Mouse (Mus musculus): ENCODE data around the gene Nudt3. TPM values are rescaled to one million over a fixed set of nuclear protein-coding genes. Genes with fewer than 3 reads are reported as not detected.
A peak's percentile ranks its signal among the peaks of the same experiment; 100 is the strongest.
"Not testable (repeated sequence)": the region's sequence is repeated elsewhere in the genome, so short reads cannot be mapped to it uniquely, and the experiment has no call there.

Nudt3 gene
- total RNA-seq, 2 experiments from 2014 or later = 487 to 502 TPM

DNA sequence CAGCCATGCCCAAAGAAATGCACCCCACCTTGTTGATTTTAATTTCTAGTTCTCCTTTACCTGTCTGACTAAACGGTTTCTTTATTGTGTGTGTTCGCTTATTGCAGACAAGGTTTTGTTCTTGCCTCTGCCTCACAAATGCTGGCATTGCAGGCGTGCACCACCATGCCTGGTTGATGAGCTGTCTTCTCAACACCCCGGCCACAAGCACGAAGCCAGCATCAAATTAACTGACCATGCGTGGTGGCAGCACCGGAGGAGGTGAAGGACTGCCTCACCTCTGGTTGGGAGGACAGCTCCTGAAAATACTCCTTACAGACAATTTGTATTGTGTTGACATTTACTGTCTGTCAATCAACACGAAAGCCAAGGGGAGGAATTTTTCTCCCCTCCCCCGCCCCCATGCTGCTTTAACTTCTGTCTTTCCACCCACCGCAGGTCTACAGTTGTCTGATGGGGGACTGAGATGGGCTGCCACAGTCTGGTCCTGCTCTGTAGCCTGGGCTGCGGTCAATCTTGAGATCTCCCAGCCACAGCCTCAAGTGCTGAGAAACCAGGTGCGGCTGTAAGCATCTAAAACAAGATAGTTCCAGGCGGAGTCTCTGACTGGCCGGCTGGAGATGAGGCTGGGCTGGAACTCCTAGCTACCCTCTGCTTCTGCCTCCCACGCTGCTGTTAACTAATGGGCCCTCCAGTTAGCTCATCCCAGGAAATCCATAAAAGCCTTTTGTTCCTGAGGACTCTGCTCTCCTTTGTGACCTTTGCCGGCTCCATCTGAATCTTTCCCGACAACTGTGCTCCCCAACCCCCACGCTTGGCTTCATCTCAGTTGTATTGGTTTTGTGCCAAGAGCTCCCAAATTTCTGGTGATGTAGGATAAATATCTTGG is 13.1 kb upstream of the Nudt3 start, which contains the start of gene Rps10:
Gene Rps10, minus strand, starts transcription at position 538 of the 889 bp plus-strand sequence.
- no peak for DNase-seq (ENCODE audit: low spot score in 2 of 2)

DNA sequence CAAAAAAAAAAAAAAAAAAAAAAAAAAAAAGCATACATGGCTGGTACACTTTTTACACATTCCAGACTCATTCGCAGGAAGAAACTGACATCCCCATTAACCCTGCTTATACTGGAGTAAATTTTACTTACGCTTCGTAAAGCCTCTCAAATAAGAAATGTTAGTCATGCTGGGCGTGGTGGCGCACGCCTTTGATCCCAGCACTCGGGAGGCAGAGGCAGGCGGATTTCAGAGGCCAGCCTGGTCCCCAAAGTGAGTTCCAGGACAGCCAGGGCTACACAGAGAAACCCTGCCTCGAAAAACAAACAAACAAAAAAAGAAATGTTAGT is 12.2 kb upstream of the Nudt3 start:
- DNase-seq (ENCODE audit: low spot score in 2 of 2) = not testable (repeated sequence)

DNA sequence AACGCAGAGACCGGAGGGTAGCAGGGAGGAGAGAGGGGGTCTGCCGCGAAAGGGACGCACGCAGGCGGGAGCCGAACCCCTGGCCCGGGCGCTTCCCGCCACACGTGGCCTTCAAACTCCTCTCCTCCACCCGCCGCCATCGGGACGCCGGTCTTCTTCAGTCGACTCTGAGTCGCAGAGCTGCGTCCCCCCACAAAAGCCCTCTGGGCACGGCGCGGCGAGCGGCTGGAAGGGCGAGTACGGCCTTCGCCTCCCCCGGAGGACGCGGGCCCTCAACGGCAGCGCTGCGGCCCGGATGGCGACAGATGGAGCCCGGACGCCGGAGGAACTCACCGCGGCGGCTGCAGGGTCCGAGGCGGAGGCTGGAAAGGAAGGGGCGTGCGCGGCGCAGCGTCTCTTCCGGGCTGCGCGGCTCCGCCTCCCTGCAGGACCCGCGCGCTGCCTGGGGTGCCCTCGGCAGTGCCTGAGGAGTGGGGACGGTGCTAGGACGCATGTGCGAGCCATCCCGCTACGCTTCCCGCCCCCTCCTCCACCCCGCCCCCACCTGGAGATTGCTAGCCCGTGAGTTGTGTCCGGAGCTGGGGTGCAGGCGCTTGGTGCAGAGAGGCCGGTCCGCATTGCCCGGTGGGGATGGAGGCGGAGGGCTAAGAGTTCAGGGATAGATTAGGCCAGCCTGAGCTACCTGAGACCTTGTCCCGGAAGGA is 11.7 kb upstream of the Nudt3 start, which contains the start of gene RPS10-NUDT3:
Gene RPS10-NUDT3, minus strand, starts transcription at position 352 of the 704 bp plus-strand sequence.
- DNase-seq (ENCODE audit: low spot score in 2 of 2) = peak; percentile 87 to 90

DNA sequence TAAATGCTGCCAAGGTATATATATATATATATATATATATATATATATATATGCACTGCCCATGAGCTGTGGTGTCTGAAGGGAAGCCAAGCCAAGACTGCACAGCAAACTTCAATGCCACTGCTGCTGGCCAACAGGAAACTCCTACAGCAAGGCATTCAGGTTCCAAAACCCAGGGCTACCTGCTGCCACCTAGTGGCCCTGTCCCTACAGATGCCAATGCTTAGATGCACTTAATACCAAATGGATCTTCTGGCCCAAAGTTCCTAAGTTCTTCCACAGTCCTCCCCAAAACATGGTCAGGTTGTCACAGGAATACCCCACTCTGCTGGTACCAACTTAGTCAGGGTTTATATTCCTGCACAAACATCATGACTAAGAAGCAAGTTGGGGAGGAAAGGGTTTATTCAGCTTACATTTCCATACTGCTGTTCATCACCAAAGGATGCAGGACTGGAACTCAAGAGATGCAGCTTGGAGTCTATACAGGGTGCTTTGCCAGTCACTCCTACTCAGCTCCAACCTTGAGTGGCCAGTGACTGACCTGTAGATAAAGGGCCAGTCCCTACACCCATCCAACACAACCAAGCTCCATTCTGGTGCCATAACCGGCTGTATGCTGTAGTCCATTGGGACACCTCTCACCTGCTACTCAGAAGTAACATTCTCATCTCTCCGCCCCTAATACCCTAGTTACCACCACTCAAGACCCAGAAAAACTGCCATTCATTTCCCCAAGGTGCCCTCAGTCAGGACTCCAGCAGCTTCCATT is 6.1 kb upstream of the Nudt3 start:
- peak; percentile 64 to 85 for DNase-seq (ENCODE audit: low spot score in 2 of 2)

DNA sequence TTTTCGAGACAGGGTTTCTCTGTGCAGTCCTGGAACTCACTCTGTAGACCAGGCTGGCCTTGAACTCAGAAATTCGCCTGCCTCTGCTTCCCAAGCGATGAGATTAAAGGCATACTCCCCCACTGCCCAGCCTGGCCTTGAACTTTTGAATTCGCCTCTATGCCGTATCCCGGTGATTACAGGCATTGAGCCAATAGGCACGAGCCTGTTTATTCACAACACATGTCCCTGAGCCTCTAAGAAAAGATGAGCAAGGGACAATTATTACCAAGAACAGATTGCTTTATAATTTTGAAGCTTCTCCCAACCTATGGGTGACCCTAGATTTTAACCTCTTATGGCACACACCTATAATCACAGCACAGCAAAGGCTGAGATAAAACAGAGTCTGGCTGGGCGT is 5.1 kb upstream of the Nudt3 start:
- DNase-seq (ENCODE audit: low spot score in 2 of 2) = no peak

DNA sequence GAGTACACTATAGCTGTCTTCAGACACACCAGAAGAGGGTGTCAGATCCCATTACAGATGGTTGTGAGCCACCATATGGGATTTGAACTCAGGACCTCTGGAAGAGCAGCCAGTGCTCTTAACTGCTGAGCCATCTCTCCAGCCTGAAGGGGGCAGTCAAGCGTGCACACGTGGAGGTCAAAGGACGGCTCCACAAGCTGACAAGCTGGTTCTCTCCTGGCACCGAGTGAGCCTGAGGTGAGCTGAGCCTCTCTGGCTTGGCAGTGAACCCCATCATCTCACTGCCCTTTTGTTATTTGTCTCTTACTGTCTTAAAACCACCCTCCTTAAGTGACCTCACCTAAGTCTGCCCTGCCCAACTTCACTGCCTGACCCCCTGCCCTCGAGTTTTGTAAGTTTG is 4.2 kb upstream of the Nudt3 start:
- no peak for DNase-seq (ENCODE audit: low spot score in 2 of 2)

DNA sequence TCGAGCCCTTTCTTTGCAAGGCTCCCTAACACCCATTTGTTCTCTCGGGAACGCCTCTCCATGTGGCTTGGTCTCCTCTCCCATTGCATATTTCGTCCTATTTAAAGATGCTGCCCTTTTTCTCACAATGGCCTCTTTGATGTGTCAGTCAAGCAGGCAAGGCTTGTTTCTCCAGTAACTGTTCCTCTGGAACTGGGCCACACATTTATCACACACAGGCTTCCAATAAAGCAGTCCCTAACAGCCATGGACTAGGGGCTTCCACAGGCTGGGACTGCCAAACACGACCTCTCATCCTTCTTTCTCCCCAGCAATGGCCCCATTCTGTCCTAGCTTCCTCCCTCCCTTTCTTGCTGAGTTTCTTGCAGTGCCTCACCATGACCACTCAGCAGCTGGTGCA is 3.4 kb upstream of the Nudt3 start:
- DNase-seq (ENCODE audit: low spot score in 2 of 2) = peak in 1 of 2 experiments; percentile 65

DNA sequence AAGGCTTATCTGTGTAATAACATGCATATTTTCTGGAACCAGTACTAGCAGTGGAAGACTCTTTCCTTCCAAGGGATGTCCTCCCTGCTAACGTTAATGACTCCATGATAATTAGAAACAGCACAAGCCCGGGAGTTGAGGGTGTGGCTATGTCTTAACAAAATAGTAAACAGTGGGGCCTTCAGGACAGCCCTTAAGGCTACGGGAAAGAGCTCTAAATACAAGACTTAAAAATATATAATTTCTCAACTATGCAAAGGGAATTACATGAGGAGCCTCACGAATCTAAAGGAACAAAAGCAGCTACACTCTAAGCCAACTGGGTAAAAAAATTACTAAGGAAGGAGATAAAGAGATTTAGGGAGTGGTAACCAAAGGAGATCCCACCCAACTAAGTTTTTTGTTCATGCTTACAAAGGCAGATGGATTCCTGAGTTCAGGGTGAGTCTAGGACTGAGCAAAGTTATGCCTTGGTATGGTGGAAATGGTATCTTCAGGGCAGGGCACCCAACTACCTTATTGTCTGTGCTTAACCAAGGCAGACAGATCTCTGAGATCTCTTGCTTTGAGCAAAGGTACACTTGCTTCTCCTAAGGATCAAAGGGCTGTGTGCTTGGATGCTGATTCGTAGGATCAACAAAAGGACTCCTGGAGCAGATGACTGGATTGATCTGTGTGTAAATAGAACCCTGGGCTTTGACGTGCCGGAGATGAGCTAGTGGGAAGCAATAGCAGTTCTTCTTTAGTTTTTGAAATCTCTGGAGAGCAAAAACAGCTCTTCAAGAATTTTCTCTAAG is 2.4 kb upstream of the Nudt3 start:
- DNase-seq (ENCODE audit: low spot score in 2 of 2) = no peak

DNA sequence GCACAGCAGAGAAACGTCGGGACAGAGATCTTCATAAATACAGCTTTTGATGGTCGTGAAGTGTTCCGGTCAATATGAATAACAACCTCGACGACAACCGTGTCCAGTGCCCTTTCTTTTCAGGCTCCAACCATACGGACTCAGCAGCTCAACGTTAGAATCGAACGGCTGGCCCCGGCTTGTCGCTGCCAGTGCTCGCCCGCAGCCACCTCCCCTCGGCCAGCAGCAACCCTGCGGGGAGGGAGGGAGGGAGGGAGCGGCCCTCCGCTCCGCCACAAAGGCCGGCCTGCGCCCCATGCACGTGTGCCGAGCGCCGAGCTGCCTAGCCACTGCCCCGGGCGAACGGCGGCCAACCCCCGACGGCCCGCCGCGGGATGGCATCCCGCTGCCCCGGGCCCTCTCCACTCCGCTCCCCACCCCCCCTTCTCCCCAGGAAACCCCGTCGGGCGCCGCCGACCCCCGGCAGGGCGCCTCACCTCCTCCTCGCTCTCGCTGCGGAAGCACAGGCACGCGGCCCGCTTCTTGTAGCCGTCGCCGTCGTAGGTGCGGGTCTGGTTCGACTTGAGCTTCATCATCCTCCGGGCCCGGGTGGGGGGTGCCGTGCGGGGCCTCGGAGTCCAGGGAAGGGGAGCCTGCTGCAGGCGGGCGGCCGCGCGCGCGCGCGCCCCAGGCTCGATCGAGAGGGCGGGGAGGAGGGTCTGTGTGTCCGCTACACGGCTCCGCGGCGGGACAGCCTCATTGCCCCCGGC is 510 bp downstream of the Nudt3 start:
- peak in 1 of 2 experiments; percentile 51 for DNase-seq (ENCODE audit: low spot score in 2 of 2)

DNA sequence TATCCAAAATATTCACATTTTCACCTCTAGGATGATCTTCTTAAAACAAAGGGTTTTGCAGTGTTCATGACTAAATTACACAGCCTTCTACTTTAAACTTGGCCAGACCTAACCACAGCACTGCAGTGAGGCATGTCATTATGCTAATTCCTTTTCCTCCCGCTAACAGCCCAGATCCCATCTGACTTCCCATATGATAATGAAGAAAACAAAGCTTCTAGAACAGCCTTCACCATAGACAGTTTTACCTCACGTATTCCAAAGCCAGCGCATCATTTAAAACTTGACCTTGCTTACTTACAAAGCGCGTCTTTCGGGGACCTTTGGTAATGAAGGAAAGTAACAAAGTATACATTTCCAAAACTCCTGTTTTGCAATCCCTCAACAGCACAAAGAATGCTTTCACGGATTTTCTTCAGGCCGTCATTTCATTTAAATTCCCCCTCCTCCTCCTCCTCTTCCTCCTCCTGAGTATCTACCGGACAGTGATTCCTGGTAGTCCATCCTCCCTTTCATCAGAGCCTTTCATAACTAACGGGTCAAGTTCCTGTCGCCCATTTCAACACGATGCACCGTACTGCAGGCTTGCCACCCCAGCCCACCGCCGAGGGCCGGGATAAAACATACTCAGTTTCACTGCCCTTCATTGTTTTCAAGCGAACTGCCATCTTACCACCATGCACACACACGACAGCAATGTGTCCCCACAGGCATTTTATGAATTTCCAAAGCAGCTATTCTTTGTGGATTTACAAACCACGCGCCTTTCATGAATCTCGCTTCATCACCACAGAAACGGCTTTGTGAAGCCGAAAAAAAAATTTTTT is 1.4 kb downstream of the Nudt3 start:
- peak in 1 of 2 experiments; percentile 58 for DNase-seq (ENCODE audit: low spot score in 2 of 2)

DNA sequence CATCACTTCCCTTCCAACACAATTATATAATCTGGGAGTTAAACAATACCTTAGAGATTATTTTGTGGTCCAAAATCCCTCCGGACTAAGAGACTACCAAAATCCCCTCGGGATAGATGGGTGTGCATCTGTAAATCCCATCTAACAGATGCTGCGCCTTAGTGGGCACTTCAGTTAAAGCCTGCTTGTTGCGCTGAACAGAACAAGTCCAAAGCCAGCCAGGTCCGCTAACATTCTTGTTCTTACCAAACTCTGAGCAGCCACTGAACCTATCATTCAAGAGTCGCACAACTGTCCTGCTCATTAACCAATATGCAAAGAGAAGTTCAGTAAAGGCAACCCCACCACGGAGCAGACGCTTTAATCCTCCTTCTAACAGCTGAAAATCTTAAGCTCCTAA is 2.1 kb downstream of the Nudt3 start:
- no peak for DNase-seq (ENCODE audit: low spot score in 2 of 2)

DNA sequence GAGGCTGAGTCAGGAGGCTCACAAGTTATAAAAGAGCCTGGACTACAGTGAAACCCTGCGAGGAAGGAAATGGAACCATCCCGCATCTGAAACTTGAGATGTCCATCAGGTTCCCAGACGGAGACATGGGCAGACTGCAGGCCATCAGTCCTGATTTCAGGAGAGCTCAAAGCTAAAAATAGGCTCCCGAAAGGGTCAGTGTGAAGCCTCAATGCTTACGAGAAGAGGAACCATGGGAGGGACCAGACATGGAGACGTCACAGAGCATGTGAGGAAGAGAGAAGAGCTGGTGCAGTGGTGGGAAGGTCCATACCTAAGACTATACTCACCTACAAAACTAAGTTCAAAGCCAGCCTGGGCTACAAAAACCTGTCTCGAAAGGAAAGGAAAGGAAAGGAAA is 7.9 kb downstream of the Nudt3 start:
- no peak for DNase-seq (ENCODE audit: low spot score in 2 of 2)

DNA sequence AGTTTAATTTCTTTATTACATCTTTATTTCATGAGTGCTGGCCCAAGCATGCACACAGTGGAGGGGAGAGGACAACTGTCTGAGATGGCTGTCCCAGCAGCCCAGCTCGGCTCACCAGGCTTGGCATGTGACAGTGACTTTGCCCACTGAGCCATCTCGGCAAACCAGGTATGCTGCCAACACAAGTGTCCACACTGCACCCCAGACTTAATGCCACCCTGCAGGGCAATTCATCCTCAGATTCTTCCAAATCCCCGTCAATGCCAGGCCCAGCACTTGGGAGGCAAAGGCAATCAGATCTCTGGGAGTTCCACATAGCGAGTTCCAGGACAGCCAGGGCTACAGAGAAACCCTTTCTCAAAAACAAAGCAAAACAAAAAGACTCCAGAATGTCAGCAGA is 10.3 kb downstream of the Nudt3 start:
- no peak for DNase-seq (ENCODE audit: low spot score in 2 of 2)

DNA sequence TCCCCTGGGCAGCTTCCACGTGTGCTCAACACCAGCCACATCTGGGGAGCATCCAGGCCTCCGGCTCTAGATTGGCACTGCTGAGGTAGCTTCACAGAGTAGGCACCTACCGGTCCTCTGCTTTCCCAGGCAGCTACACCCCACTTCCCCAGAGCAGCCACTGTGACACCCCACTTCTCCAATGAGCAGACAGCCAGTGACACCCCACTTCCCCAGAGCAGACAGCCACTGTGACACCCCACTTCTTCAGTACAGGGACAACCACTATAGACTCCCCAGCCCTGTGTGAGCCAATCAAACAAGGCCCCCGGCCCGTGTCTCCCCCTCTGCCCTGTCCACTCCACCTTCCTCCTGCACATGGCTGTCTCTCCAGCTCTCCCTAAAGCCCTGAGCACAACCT is 11.3 kb downstream of the Nudt3 start:
- no peak for DNase-seq (ENCODE audit: low spot score in 2 of 2)

DNA sequence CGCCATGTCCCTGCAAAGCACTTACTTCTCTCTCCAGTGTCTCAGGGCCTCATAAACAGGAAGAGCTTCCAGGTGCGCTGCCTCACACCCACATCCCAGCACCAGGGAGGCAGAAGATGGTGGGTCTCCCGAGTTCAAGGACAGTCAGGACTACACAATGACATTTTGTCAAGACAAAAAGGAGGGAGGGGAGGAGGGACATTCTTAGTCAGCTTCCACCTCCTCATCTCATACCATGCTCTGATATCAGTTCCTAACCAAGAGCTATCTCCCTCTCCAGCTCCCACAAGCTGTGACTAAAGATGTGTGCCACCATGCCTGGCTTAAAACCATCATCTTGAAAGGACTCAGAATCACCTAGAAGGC is 11.8 kb downstream of the Nudt3 start:
- DNase-seq (ENCODE audit: low spot score in 2 of 2) = no peak

DNA sequence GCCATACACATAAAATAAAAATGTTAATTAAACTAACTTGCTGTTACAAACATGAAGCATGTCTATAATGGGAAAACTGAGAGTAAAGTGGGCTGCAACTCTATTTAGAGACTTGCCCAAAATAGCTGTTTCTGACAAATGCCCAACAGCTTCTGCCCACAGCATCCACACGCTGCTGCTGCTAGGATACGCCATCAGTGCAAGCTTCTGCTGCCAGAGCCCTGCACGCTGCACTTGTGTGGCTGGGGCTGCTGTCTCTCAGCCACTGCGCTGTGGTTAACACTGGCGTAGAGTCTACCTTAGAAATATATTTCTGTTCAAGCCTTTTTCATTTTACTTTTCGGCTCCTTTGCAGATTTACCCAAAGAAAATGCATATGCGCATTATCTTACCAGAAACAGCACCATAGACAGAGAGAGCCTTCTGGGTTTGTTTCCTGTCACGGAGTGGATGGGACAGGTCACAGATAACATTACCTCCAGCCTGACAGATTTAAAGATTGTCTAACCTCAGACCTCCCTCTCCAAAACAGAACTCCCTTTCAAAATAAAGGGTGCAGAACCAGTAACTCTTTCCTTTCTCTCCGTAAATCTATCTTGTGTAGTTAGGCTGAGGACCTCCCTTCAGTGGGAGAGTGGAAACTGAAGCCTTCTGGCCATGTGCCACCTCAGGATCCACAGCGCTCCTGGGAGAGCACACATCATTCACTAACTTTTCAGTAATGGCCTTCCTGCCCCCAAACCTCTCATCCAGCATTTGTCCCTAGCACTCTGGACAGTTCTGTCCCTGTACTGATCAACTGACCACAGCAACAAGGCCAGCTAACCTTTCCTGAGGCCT is 12.4 kb downstream of the Nudt3 start:
- DNase-seq (ENCODE audit: low spot score in 2 of 2) = peak; percentile 54 to 82

DNA sequence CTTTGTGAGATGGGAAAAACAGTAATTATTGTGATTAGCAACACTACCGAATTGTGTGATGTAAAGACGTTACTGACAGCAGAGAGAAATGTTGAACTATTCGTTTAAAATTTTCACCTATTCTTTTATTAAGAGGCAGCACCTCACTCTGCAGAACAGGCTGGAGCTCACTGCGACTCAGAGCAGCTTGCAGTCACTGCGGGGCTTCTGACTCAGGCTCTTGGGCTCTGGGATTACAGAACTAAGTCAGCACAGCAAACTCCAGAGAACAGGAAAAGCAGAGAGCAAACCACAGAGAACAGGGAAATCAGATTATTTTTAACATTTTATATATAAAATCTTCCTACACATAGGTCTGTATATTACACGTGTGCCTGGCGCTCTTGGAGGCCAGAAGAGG is 13.7 kb downstream of the Nudt3 start:
- DNase-seq (ENCODE audit: low spot score in 2 of 2) = no peak

DNA sequence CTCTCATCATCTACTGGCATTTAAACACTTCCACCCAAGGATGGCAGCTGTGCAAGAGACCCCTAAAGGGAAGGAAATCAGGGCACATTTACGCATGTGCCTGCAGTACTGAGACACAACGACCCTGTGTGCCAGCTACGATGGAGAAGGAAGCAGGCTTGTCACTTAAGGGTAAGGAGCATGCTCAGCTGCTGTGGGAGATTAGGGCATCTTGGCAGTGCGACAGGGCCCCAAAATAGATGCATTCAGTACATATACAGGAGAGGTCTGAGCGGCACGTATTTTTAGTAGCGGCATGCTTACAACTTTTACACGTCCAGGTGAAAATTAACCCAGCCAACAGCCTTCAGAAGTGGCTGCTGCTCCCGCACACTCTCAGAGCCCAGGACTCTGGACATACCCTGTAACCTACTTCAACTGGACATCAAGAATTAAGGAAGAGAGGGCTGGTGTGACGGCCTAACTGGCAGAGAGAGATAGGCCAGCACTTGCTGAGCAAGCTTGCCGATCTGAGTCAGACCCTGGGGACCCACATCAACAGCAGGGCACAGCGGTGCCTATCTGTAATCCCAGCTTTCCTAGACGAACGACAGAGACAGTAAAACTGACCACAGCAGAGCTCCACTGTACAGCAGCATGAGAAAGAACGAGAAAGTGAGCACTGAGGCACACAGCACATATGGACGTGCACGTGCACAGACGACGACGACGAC is 19.6 kb downstream of the Nudt3 start:
- DNase-seq (ENCODE audit: low spot score in 2 of 2) = no peak

Measured in layer of hippocampus, postnatal 14 days (tissue).